Mouse (Mus musculus) C2C12 (cell line): Measurements from ENCODE around the gene Kalrn. TPM values are rescaled to one million over a fixed set of nuclear protein-coding genes. Genes with fewer than 3 reads are reported as not detected.

ENCODE experiments used
- H3K27me3 ChIP-seq: one replicate; pipeline ENCODE4 v1.6.1; 2011; ENCODE audit not compliant: control insufficient read depth, insufficient read depth, insufficient read length
- H3K36me3 ChIP-seq: one replicate; pipeline ENCODE4 v1.6.1; 2011; ENCODE audit not compliant: control insufficient read depth, insufficient read depth
- H3K4me3 ChIP-seq: one replicate; pipeline ENCODE4 v1.5.1; 2011; ENCODE audit warnings: mild to moderate bottlenecking, control low read depth; ENCODE audit not compliant: poor library complexity, insufficient read depth, severe bottlenecking
- H3K79me2 ChIP-seq: one replicate; pipeline ENCODE4 v1.6.1; 2011; ENCODE audit not compliant: control insufficient read depth, insufficient read depth
- H3K79me3 ChIP-seq: one replicate; pipeline ENCODE4 v1.6.1; 2011; ENCODE audit warnings: low read depth, control low read depth
- H3ac ChIP-seq: one replicate; pipeline ENCODE3; 2011; ENCODE audit warnings: low read depth; ENCODE audit not compliant: control insufficient read depth, insufficient read length
- CEBPB ChIP-seq: IDR thresholded peaks from one replicate; pipeline ENCODE4 v1.6.1; 2011; ENCODE audit warnings: low read depth, mild to moderate bottlenecking, control low read depth, moderate library complexity
- CTCF ChIP-seq: IDR thresholded peaks from one replicate; pipeline ENCODE4 v1.5.1; 2011; ENCODE audit not compliant: control insufficient read depth, insufficient read depth, insufficient read length
- FOSL1 ChIP-seq: IDR thresholded peaks from one replicate; pipeline ENCODE4 v1.8.0; 2011; ENCODE audit warnings: mild to moderate bottlenecking, low read length; ENCODE audit not compliant: poor library complexity, insufficient read depth, severe bottlenecking
- MAX ChIP-seq: IDR thresholded peaks from one replicate; pipeline ENCODE4 v1.6.1; 2011; ENCODE audit warnings: mild to moderate bottlenecking, control low read depth
- MYOD1 ChIP-seq: IDR thresholded peaks from one replicate; pipeline ENCODE4 v1.6.1; 2011; ENCODE audit warnings: low read depth; ENCODE audit not compliant: control insufficient read depth, insufficient read length
- MYOG ChIP-seq: IDR thresholded peaks from one replicate; pipeline ENCODE4 v1.6.1; 2011; ENCODE audit not compliant: control insufficient read depth, insufficient read length; ENCODE audit errors: extremely low read depth
- USF1 ChIP-seq: IDR thresholded peaks from one replicate; pipeline ENCODE4 v1.6.1; 2011; ENCODE audit warnings: low read depth, mild to moderate bottlenecking, control low read depth, moderate library complexity
- polyA plus RNA-seq: library from polyadenylated mRNA; unstranded; fragments of >200 nt; fragmentation: generic; extraction: Trizol; gene quantifications from one replicate; pipeline ENCODE4 v1.2.1, GENCODE M21; 2012; ENCODE audit warnings: missing spikeins

Gene Kalrn
- polyA plus RNA-seq, 1 experiment = 8.6 TPM

DNA sequence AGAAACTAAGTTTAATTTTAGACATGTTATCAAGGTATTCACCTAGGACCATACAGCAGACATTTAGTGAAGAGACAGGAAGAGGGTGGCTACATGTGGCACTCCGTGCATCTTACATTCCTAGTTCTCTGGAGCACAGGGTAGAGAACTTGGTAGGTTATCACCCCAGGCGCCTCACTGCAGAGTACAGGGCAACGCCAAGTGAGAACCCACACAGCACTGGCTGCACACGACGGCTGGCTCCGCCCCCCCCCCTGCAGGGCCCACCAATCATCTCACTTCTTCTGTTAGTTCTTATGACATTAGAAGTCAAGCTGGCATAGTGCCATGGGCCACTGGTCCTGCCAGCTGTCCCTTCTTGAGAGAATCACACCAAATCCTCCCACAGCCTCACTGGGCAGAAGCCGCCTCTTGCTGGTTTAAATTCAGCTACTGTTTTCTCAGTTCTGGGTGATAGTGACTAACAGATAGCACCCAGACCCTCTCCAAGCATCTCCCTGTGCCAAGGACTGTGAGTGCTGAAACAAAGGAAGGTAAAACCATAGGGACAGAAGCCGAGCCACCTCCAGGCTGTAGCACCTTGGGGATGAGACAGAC is 133.2 kb downstream of the Kalrn start:
- Histone ChIP-seq H3K36me3 (no peaks in the 10 kb centered on the region), H3ac (no peak overlapping the region), H3K27me3 (no peaks in the 10 kb centered on the region), H3K4me3 (no peak overlapping the region), H3K79me3 (no peaks in the 10 kb centered on the region), H3K79me2 (no peaks in the 10 kb centered on the region)
- TF ChIP-seq MYOG (no peak), CTCF (no peak), USF1 (no peak), FOSL1 (no peak), CEBPB (no peak), MYOD1 (no peak), MAX (no peak)

DNA sequence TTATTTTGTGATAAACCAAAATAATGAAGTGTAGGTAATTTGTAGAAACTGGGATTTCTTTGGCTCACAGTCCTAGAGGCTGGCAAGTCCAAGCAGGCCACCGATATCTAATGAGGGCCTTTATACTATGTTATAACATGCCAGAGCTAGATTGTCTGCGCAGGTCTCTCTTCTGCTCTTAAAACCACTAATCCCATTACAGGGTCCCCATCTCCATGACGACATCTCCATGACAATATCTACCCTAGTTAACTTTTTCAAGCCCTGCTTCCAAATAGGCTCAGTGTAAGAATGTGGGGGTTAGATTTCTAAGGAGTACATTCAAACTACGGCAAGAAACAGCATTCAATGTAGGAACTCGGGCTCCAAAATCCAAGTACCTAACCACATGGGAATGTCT is 143.2 kb downstream of the Kalrn start:
- no peaks in the 10 kb centered on the region for H3K27me3 ChIP-seq
- H3K4me3 ChIP-seq = no peak overlapping the region
- no peaks in the 10 kb centered on the region for H3K79me3 ChIP-seq
- H3K36me3 ChIP-seq = no peaks in the 10 kb centered on the region
- no peak for TF ChIP-seq CTCF
- no peak for TF ChIP-seq USF1
- no peak for TF ChIP-seq CEBPB
- TF ChIP-seq MAX = no peak
- TF ChIP-seq MYOD1 = no peak
- no peak for TF ChIP-seq MYOG
- no peak for TF ChIP-seq FOSL1
- H3K79me2 ChIP-seq = no peaks in the 10 kb centered on the region
- no peak overlapping the region for H3ac ChIP-seq

GRCm38 (mm10) chr16:34427654-34428053 is 145.7 kb downstream of the Kalrn start:
- Histone ChIP-seq H3K27me3 (no peaks in the 10 kb centered on the region), H3K79me3 (no peaks in the 10 kb centered on the region), H3K36me3 (no peaks in the 10 kb centered on the region), H3K4me3 (no peak overlapping the region), H3K79me2 (no peaks in the 10 kb centered on the region), H3ac (no peak overlapping the region)
- no peak for TF ChIP-seq CTCF
- no peak for TF ChIP-seq USF1
- TF ChIP-seq MAX = no peak
- no peak for TF ChIP-seq MYOG
- TF ChIP-seq FOSL1 = no peak
- no peak for TF ChIP-seq CEBPB
- no peak for TF ChIP-seq MYOD1

DNA sequence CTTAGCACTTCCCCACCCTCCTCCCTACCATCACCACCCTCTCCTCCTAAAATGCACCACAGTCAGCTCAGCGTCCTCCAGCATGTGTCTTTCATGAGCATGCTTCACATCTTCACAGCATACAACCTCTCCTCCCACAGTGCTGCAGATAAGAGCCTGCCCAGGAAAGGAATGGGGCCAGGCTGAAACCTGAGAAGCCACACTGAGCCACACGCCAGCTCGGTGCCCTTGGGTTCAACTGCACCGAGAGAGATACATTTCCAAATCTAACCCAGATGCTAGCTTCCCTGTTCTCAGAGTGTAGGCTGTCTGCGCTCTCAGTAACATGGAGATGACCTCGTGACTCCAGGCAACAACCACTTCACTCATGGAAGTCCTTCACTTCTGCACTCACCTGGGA is 151.9 kb downstream of the Kalrn start:
- TF ChIP-seq FOSL1 = no peak
- no peak for TF ChIP-seq MYOD1
- no peak for TF ChIP-seq MYOG
- H3K36me3 ChIP-seq = no peaks in the 10 kb centered on the region
- no peaks in the 10 kb centered on the region for H3K79me3 ChIP-seq
- H3K27me3 ChIP-seq = no peaks in the 10 kb centered on the region
- no peaks in the 10 kb centered on the region for H3K79me2 ChIP-seq
- H3ac ChIP-seq = no peak overlapping the region
- H3K4me3 ChIP-seq = no peak overlapping the region

DNA sequence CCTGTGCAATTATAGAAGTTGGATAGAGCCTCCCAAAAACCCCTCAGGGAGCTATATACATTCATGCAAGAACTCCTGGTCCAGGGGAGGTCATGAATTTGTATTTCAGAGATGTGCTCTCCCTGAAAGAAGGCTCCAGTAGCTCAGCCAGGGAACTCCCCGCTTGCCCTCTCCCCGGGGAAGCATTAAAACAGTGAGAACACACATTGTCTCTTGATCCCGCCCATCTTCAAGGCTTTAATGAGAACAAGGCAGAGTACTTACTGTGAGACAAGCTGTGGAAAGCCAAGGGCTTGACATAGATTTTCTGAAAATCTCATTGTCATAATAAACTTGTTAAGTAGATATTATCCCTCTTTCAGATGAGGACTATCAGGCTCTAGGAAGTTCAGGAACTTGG is 155.4 kb downstream of the Kalrn start:
- no peaks in the 10 kb centered on the region for H3K79me3 ChIP-seq
- H3K36me3 ChIP-seq = no peaks in the 10 kb centered on the region
- no peak overlapping the region for H3ac ChIP-seq
- H3K79me2 ChIP-seq = no peaks in the 10 kb centered on the region
- TF ChIP-seq CEBPB = no peak
- TF ChIP-seq MYOD1 = no peak
- TF ChIP-seq USF1 = no peak
- no peak for TF ChIP-seq MAX
- TF ChIP-seq CTCF = no peak
- no peak for TF ChIP-seq FOSL1
- no peak for TF ChIP-seq MYOG
- H3K4me3 ChIP-seq = no peak overlapping the region
- no peaks in the 10 kb centered on the region for H3K27me3 ChIP-seq

GRCm38 (mm10) chr16:34417383-34417782 is 155.9 kb downstream of the Kalrn start:
- no peak overlapping the region for H3ac ChIP-seq
- TF ChIP-seq MYOG (no peak), CTCF (no peak), FOSL1 (no peak), MYOD1 (no peak), CEBPB (no peak), USF1 (no peak), MAX (no peak)
- no peaks in the 10 kb centered on the region for H3K36me3 ChIP-seq
- no peaks in the 10 kb centered on the region for H3K79me3 ChIP-seq
- H3K79me2 ChIP-seq = no peaks in the 10 kb centered on the region
- H3K27me3 ChIP-seq = no peaks in the 10 kb centered on the region
- no peak overlapping the region for H3K4me3 ChIP-seq
